Mouse (Mus musculus) cerebellum, adult 2 months (tissue): ENCODE results near the gene Tars2.

Source experiments
- CTCF ChIP-seq: fragments of 200-500 bp; IDR thresholded peaks from 2 replicates; pipeline ENCODE4 v1.5.1; 2011; ENCODE audit warnings: low read depth, mild to moderate bottlenecking, control low read depth, low read length, moderate library complexity, borderline replicate concordance; ENCODE audit not compliant: insufficient read depth
- POLR2A ChIP-seq: fragments of 200-500 bp; IDR thresholded peaks from 2 replicates; pipeline ENCODE4 v1.6.1; 2011; ENCODE audit warnings: low read length, control low read depth, borderline replicate concordance; ENCODE audit not compliant: insufficient read depth

- TF ChIP-seq CTCF (peak; percentile 37; the same call in 1 of the 2 replicates), POLR2A (no peak)
These were observed 12.0 kb upstream of the Tars2 start for GRCm38 (mm10) chr3:95771985-95772384.
